Mouse (Mus musculus) brain, embryonic 14.5 days (tissue): ENCODE results near the gene Mrpl44. TPM values are rescaled to one million over a fixed set of nuclear protein-coding genes. Genes with fewer than 3 reads are reported as not detected.
A peak's percentile ranks its signal among the peaks of the same experiment; 100 is the strongest.

Source experiments
- DNase-seq: peaks from one replicate; pipeline ENCODE4 v3.0.0-alpha.2; 2011; ENCODE audit warnings: low read depth
- CTCF ChIP-seq: fragments of 200-500 bp; IDR thresholded peaks from 2 replicates; pipeline ENCODE4 v1.5.1; 2012; ENCODE audit warnings: inconsistent platforms, mild to moderate bottlenecking, moderate library complexity, borderline replicate concordance; ENCODE audit not compliant: insufficient read depth, insufficient read length; ENCODE audit errors: extremely low read depth
- POLR2A ChIP-seq: fragments of 200-500 bp; IDR thresholded peaks from 2 replicates; pipeline ENCODE4 v1.6.1; 2012; ENCODE audit warnings: mild to moderate bottlenecking, inconsistent platforms, borderline replicate concordance; ENCODE audit not compliant: poor library complexity, insufficient read depth, insufficient read length, severe bottlenecking; ENCODE audit errors: extremely low read depth
- polyA plus RNA-seq: library from polyadenylated mRNA; depleted of rRNA; stranded (reverse); fragments of >200 nt; gene quantifications from 2 replicates; pipeline ENCODE4 v1.2.3, GENCODE M21; 2012

The Mrpl44 gene
- polyA plus RNA-seq, 1 experiment, result 22.7 TPM

GRCm38 (mm10) chr1:79753456-79753855 lies 22.4 kb upstream of the Mrpl44 start:
- TF ChIP-seq POLR2A (no peak), CTCF (no peak)
- DNase-seq, result no peak

- no peak for DNase-seq
- TF ChIP-seq POLR2A, result no peak
- TF ChIP-seq CTCF, result no peak
These were observed 20.9 kb upstream of the Mrpl44 start for GRCm38 (mm10) chr1:79754936-79755335.

GRCm38 (mm10) chr1:79755376-79755775 lies 20.4 kb upstream of the Mrpl44 start:
- no peak for DNase-seq
- no peak for TF ChIP-seq CTCF
- TF ChIP-seq POLR2A, result no peak

GRCm38 (mm10) chr1:79756417-79756816 lies 19.4 kb upstream of the Mrpl44 start:
- TF ChIP-seq CTCF (no peak), POLR2A (no peak)
- DNase-seq, result no peak

GRCm38 (mm10) chr1:79757161-79757560 lies 18.7 kb upstream of the Mrpl44 start:
- no peak for TF ChIP-seq CTCF
- DNase-seq, result no peak

GRCm38 (mm10) chr1:79757597-79757996 lies 18.2 kb upstream of the Mrpl44 start:
- TF ChIP-seq CTCF (no peak), POLR2A (no peak)
- no peak for DNase-seq

GRCm38 (mm10) chr1:79759006-79759405 lies 16.8 kb upstream of the Mrpl44 start:
- TF ChIP-seq CTCF, result no peak
- TF ChIP-seq POLR2A, result no peak
- no peak for DNase-seq

GRCm38 (mm10) chr1:79759436-79759972 lies 16.3 kb upstream of the Mrpl44 start:
- TF ChIP-seq POLR2A (no peak), CTCF (no peak)
- DNase-seq, result no peak

GRCm38 (mm10) chr1:79760656-79761055 lies 15.2 kb upstream of the Mrpl44 start:
- peak; percentile 21 for DNase-seq
- no peak for TF ChIP-seq CTCF
- no peak for TF ChIP-seq POLR2A

- TF ChIP-seq POLR2A, result peak; percentile 80
- TF ChIP-seq CTCF, result no peak
- peak; percentile 97 for DNase-seq
These were observed 14.5 kb upstream of the Mrpl44 start for GRCm38 (mm10) chr1:79761106-79761916.

- TF ChIP-seq POLR2A (no peak), CTCF (no peak)
- DNase-seq, result no peak
These were observed 13.9 kb upstream of the Mrpl44 start for GRCm38 (mm10) chr1:79761917-79762271.

GRCm38 (mm10) chr1:79762282-79763250 lies 13.3 kb upstream of the Mrpl44 start:
- no peak for TF ChIP-seq POLR2A
- TF ChIP-seq CTCF, result no peak
- DNase-seq, result peak; percentile 19

GRCm38 (mm10) chr1:79764031-79764430 lies 11.8 kb upstream of the Mrpl44 start:
- DNase-seq, result no peak
- TF ChIP-seq POLR2A, result no peak
- TF ChIP-seq CTCF, result no peak
